Mouse (Mus musculus) thymus, postnatal 4 days (tissue): ENCODE results near the gene Egfl7.

ENCODE experiments used
- DNase-seq: peaks from one replicate; pipeline ENCODE4 v3.0.0; 2021

The Egfl7 gene

DNA sequence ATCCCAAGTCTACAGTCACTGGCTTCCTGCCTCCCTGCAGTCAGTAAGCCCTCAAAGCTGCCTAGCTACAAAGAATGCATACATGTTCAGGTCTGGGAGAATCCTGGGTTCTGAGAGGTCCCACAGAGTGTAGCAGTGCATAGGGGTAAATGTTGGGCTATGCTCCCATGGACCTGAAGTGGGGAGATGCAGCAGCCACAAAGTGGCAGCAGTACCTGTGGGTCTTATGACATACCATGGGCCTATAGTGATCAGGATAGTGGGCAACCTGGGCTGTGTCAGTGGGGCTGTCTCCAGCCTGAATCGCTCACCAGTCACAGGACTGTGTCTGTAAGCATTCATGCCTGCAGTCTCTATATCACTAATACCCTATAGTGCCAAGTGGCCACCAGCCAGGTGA is at the start of gene Egfl7:
Gene Egfl7 (plus strand): TSS at position 301 of the 400 bp plus-strand sequence.
- DNase-seq, result no peak

GRCm38 (mm10) chr2:26531829-26532228 is 48.0 kb upstream of the Egfl7 start:
- no peak for DNase-seq

DNA sequence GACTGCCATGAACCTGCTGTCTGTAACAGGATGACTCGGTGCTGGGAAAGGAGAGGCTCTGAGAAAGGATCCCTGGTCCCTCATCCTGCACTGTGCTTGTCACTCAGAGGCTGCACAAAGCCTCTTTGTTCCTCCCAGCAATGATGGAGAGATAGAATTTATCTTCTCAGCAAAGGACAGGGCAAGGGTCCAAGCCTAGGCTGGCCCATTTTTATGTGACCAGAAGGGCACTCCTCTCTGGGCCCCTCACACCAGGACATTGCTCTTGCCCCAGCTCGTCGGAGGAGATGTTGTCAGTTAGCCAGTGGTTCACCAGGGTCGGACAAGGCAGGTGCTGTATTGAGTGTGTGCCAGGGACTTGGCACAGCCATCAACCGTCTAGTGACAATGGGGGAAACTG is 46.6 kb upstream of the Egfl7 start:
- no peak for DNase-seq

DNA sequence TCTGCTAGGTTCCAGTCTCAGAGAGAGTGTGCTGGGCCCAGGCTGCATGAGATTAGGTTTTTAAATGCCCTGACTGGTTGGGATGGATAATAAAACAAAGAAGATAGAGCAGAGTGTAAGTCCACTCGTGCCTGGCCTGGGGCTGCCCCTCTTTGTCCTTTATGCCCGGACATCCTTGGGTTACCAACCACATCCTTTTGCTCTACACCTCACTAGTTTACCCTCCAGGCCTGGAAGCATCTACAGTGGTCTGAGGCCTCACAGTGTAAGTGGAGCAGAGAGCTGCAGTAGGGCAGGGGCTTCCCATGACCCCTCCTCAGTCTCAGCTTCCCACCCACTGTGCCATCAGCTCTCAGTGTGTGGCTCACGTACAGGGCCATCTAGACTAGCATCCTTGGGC is 45.7 kb upstream of the Egfl7 start:
- DNase-seq, result no peak

DNA sequence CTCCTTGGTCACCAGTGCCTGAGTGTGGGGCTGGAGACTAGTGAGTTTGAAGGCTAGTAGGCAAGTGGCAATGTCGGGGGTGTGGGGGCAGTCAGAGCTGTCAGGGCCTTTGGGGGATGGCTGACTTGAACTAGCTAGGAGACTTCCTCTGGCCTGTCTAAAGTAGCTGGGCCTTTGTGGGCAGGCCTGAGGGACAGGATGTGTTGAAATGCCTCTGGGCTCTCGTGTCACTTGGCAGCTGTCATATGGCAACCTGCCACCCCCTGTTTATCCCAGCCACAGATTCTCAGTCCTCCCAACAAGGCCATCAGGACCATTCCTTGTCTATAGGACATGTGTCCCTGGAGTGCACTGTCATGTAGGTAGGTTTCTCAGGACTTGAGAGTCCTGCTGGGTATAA is 45.2 kb upstream of the Egfl7 start:
- no peak for DNase-seq

DNA sequence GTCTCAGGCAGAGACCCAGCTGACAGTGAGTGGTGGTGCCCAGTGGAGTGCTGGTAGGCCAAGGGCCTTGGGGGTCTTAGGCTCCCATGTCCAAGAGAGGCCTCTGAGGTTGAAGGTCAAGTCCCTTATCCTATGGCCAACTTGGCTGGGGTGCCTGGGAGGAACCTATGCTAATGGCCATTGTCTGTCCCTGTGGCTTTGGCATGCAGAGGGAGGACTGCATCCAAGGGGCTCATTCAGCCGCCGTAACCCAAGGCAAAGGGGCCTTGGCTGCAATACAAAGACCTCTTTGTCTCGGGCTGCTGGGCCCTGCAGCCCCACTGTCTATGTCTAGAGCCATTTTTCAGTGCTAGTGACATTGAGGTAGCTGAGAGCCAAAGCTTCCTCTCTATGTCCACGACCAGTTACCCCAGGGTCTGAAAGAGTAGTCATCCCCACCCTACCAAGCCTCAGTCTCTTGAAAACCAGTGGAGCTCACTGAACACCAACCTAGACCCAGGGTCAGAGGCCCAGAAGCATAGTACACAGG is 44.2 kb upstream of the Egfl7 start:
- no peak for DNase-seq

DNA sequence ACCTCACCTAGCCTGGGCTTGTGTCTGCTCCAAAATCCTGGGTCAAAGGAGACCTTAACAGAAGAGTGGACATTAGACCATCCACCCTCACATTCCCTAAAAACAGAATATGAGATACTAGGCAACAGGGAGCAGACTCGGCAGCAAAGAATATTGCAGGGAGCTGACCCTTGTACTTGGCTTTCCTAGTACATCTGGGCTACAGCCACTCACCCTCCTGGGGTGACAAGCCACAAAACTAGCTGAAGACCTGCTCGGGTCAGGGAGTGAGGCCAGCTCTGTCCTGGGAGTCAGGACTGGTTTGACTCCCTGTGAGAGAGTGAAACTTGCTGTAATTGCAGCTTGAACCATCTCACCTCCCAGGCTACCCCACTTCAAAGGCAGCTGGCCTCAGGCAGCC is 40.3 kb upstream of the Egfl7 start:
- DNase-seq, result no peak

- peak; percentile 42 for DNase-seq
These were observed 39.1 kb upstream of the Egfl7 start for GRCm38 (mm10) chr2:26540721-26541120.

GRCm38 (mm10) chr2:26541258-26541910 is 38.4 kb upstream of the Egfl7 start:
- no peak for DNase-seq

GRCm38 (mm10) chr2:26543155-26543554 is 36.7 kb upstream of the Egfl7 start:
- no peak for DNase-seq

DNA sequence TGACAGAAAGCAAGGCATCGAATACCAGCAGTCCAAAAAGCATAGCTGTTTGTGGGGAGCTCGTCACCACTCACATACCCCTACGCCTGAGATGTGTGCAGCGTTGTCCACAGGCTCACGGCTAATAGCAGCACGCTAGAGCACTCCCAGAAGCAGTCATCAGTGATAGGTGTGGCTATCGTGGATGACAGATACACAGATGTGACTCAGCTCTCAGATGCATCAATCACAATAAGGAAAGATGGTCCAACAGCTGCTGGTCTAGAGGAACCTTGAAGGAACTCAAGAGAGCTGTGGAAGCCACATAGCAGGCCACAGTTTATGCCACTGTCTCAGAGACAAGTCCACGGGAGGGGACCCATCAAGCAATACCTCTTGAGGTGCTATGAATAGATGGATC is 36.0 kb upstream of the Egfl7 start:
- DNase-seq, result no peak

DNA sequence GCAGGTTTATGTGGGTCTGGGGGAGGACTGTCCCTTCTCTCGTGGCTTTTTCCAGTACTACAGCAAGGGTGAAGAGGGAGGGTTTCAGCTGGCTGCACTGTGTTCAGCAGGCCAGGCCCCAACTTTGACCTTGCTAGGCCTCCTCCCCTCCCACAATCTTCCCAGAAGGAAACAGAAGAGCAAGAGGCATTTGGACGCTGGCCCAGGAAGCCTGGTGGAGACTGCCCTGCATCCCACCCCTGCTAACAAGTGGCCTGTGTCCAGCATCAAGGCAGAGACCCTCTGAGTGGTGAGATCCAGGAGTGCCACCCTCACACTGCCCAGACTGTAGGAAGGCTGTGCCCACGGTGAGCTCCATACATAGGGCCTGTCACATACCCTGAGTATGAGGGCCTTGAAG is 35.5 kb upstream of the Egfl7 start:
- no peak for DNase-seq

- DNase-seq, result no peak
These were observed 32.3 kb upstream of the Egfl7 start for GRCm38 (mm10) chr2:26547481-26547880.

GRCm38 (mm10) chr2:26549801-26550200 is 30.0 kb upstream of the Egfl7 start:
- DNase-seq, result no peak

- peak; percentile 63 for DNase-seq
These were observed 29.6 kb upstream of the Egfl7 start for GRCm38 (mm10) chr2:26550205-26550604.

DNA sequence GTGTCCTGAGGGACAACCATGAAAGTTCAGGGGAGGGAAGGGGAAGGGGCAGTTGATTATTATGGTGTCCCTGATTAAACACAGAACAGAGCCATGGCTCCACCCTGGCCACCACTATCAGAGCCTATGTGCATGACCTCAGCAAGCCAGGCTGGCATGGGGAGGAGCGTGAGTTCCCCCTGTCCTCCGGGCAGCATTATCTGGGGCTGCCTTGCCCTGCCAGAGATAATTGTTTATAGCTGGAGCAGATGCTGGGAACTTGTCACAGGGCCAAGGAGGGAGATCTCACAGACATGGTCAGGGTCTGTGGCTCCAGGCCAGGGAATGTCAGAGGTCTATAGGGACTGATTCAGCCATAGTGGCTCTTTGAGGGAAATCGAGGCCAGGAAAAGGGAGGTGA is 29.0 kb upstream of the Egfl7 start:
- DNase-seq, result no peak

DNA sequence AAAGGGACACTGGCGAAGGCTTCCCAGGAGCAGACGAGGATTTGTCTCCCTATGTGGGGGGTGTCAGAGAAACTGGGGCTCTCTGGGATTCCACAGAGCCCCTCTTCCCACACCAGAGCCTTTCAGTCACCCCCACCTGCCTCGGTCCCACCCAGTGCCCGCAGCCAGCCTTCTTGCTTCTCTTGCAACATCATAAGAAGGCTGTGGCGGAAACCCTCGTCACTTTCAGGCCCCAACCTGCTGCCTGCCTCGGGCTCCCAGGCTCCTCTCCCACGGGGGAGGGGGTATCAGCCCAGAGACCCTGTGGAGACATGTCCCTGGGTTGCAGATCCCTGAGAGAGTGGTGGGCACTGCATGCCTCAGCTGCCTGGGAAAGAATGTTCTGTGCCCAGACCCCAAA is 28.4 kb upstream of the Egfl7 start:
- DNase-seq, result peak; percentile 81

- peak; percentile 79 for DNase-seq
These were observed 27.7 kb upstream of the Egfl7 start for GRCm38 (mm10) chr2:26552066-26552465.

- DNase-seq, result no peak
These were observed 25.9 kb upstream of the Egfl7 start for GRCm38 (mm10) chr2:26553904-26554303.

GRCm38 (mm10) chr2:26555076-26555475 is 24.7 kb upstream of the Egfl7 start:
- DNase-seq, result no peak

- no peak for DNase-seq
These were observed 23.2 kb upstream of the Egfl7 start for GRCm38 (mm10) chr2:26556535-26556993.

DNA sequence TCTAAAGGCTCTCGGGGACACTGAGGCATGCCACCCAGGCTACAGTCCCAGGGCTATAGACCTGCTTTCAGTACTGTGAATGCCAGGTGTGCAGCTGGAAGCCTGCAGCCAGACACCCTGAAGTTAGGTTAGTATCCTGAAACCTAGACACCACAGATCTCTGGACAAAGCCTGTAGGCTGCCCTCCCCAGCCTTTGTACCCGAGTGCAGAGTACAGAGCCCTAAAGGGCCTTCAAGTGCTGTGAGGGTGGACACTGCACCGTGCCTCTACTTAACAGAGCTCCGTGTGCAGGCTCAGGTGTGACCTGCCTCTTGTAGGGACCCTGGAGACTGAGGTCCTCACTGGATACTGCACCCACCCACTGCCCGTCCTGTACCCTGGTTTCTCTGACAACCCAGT is 19.3 kb upstream of the Egfl7 start:
- DNase-seq, result no peak

GRCm38 (mm10) chr2:26561351-26562016 is 18.3 kb upstream of the Egfl7 start:
- peak; percentile 36 for DNase-seq

DNA sequence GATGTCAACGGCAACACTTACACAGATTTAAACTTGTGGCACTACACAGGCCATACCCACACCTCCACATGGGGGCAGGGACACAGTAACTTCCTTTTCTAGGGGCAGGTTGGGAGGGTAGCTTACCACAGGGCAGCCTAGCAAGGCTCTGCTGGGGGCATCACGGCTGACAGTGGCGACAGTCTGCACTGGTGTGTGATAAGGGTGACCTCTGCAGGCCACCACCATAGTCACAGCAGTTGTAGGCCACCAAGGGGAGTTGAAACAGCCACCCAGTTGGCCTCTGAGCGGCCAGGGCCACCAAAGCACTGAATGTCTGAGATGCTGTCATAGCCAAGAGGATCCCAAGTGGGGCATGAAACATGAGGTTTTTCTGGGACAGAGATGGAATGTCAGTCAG is 13.6 kb upstream of the Egfl7 start:
- DNase-seq, result peak; percentile 82

DNA sequence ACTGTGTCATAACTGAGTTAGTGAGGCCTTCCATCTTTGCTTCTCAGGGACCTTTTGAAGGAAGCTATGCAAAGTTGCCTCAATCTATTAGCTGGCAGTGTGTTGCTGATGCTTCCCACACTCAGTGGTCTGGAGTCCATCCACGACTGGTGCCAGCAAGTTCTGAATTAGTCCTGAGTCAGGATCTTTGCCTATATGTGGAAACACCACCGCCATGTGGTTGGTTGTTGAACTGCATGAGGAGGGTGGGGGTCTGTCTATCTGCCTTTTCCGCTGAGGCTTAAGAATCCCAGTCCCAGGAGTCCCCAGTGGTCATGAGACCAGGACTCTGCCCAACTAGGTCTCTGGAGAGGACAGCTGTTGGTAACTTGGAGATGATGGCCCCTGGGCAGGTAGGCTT is 9.8 kb upstream of the Egfl7 start:
- DNase-seq, result peak; percentile 85
